Mouse (Mus musculus) urinary bladder, postnatal 36 days (tissue): Measurements from ENCODE around the gene Gm17693.
"Not testable (repeated sequence)": the region's sequence is repeated elsewhere in the genome, so short reads cannot be mapped to it uniquely, and the experiment has no call there.

Experiments
- DNase-seq, 2 experiments: peaks; one replicate each; pipeline ENCODE4 v3.0.0; 2022; ENCODE audit warnings: low spot score in 2 of 2, mixed read lengths in 1 of 2

Gene Gm17693

DNA sequence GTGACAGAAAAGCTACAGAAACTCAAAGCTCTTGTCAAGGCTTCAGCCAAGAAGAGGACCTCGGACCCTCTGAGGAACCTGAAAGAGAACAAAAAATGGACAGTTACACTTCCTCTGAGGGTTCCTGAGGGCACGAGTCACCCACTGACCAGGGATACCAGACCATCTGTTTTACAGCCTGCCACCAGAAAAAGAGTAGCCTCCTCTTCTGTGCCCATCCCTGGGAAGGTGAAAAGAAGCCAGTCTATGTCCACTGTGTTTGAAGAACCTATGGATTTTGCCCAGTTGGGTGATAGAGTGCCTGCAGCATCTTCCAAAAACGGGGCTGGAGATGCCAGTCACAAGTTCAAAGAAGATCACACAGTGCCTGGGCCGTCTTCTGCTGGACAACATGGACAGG is at the start of gene Gm17693:
Gm17693 (plus strand) TSS at position 301 of the 400 bp plus-strand sequence.
- not testable (repeated sequence) for DNase-seq
